Mouse (Mus musculus) embryonic facial prominence, embryonic 11.5 days (tissue): ENCODE measurements around the gene Cdk5r2. TPM values are rescaled to one million over a fixed set of nuclear protein-coding genes. Genes with fewer than 3 reads are reported as not detected.

Experiments used
- ATAC-seq: fragments of 200-750 bp; cut with Nextera tagmentation; replicated peaks from 2 replicates; pipeline ENCODE4 v1.8.0; 2017; ENCODE audit warnings: low read depth; ENCODE audit not compliant: insufficient number of reproducible peaks, low FRiP score, low TSS enrichment
- DNase-seq: peaks from one replicate; pipeline ENCODE4 v3.0.0-alpha.2; 2015; ENCODE audit warnings: low spot score
- H3K27ac ChIP-seq: fragments of 300-500 bp; sonication (generic); replicated peaks from 2 replicates; pipeline ENCODE4 v1.5.1; 2014; ENCODE audit warnings: mild to moderate bottlenecking, low read depth, low read length, control low read depth
- H3K27me3 ChIP-seq: fragments of 300-500 bp; sonication (generic); 2 replicates; pipeline ENCODE4 v1.6.1; 2014; ENCODE audit warnings: mild to moderate bottlenecking, low read length, moderate library complexity, mixed read lengths; ENCODE audit not compliant: control insufficient read depth, insufficient read depth
- H3K36me3 ChIP-seq: fragments of 300-500 bp; sonication (generic); replicated peaks from 2 replicates; pipeline ENCODE4 v1.6.1; 2014; ENCODE audit warnings: low read depth, mild to moderate bottlenecking, low read length, moderate library complexity, mixed read lengths; ENCODE audit not compliant: control insufficient read depth, insufficient read depth
- H3K4me1 ChIP-seq: fragments of 300-500 bp; sonication (generic); 2 replicates; pipeline ENCODE4 v1.6.1; 2014; ENCODE audit warnings: low read length, mixed read lengths; ENCODE audit not compliant: control insufficient read depth, insufficient read depth
- H3K4me2 ChIP-seq: fragments of 300-500 bp; sonication (generic); 2 replicates; pipeline ENCODE4 v1.6.1; 2014; ENCODE audit warnings: low read depth, mild to moderate bottlenecking, control low read depth, low read length, moderate library complexity
- H3K4me3 ChIP-seq: fragments of 300-500 bp; sonication (generic); 2 replicates; pipeline ENCODE4 v1.5.1; 2014; ENCODE audit warnings: low read depth, low read length, control low read depth
- H3K9ac ChIP-seq: fragments of 300-500 bp; sonication (generic); replicated peaks from 2 replicates; pipeline ENCODE4 v1.6.1; 2014; ENCODE audit warnings: mild to moderate bottlenecking, control low read depth, low read length
- H3K9me3 ChIP-seq: fragments of 300-500 bp; sonication (generic); replicated peaks from 2 replicates; pipeline ENCODE4 v1.6.1; 2016; ENCODE audit warnings: mild to moderate bottlenecking, low read length, inconsistent platforms, mixed read lengths; ENCODE audit not compliant: control insufficient read depth
- WGBS: fragments of 180-500 bp; shearing (Covaris S2); extraction: QIAGEN DNeasy Blood & Tissue Kit; methylation state at CpG from one replicate; pipeline ENCODE4 v1.1.7; 2014; 5-methylcytosine and 5-hydroxymethylcytosine counted together
- polyA plus RNA-seq: library from polyadenylated mRNA; unstranded; fragments of >200 nt; fragmentation: Nextera tagmentation; extraction: Ambion mirVana; gene quantifications from 2 replicates; pipeline ENCODE4 v1.2.1, GENCODE M21; 2014

Gene Cdk5r2
- polyA plus RNA-seq, 1 experiment from 2014 or later: 1.1 TPM

GRCm38 (mm10) chr1:74872218-74872617, 17.5 kb downstream of the Cdk5r2 start:
- Histone ChIP-seq H3K27ac (no peak overlapping the region), H3K36me3 (no peaks in the 10 kb centered on the region), H3K4me3 (no peak overlapping the region), H3K27me3 (no peaks in the 10 kb centered on the region), H3K9me3 (no peaks in the 10 kb centered on the region), H3K9ac (no peak overlapping the region), H3K4me2 (no peak overlapping the region), H3K4me1 (no peaks in the 10 kb centered on the region)
- WGBS: 73% methylated on average over 2 of the region's 2 CpGs
- no peak for ATAC-seq
- no peak for DNase-seq

- Histone ChIP-seq H3K9me3 (no peaks in the 10 kb centered on the region), H3K4me1 (peaks cover 3% of the 10 kb centered on the region; the same call in 1 of the 2 replicates), H3K27ac (no peak overlapping the region), H3K36me3 (no peaks in the 10 kb centered on the region), H3K4me2 (no peak overlapping the region), H3K9ac (no peak overlapping the region), H3K4me3 (no peak overlapping the region), H3K27me3 (peaks cover 17% of the 10 kb centered on the region)
- ATAC-seq: no peak
- no peak for DNase-seq
- 56% methylated on average over 3 of the region's 3 CpGs for WGBS
Measured at GRCm38 (mm10) chr1:74877199-74877598, 22.5 kb downstream of the Cdk5r2 start.

GRCm38 (mm10) chr1:74880785-74881360, 26.1 kb downstream of the Cdk5r2 start:
- ATAC-seq: no peak

GRCm38 (mm10) chr1:74882055-74882734, 27.5 kb downstream of the Cdk5r2 start:
- no peak for ATAC-seq
- H3K9me3 ChIP-seq: no peaks in the 10 kb centered on the region
- no peak for DNase-seq
- 0 out of 2 replicates have a peak overlapping the region, but pooled peaks have one; percentile 18 for H3K9ac ChIP-seq
- peak overlapping the region; percentile 61 for H3K4me2 ChIP-seq
- H3K27me3 ChIP-seq: peaks cover 65% of the 10 kb centered on the region
- H3K4me1 ChIP-seq: peaks cover 10% of the 10 kb centered on the region
- H3K36me3 ChIP-seq: no peaks in the 10 kb centered on the region
- under 1% methylated on average over 63 of the region's 74 CpGs for WGBS
- no peak overlapping the region for H3K27ac ChIP-seq
- H3K4me3 ChIP-seq: peak overlapping the region; percentile 21

More at GRCm38 (mm10) chr1:74880785-74881360, 26.1 kb downstream of the Cdk5r2 start:
- H3K27me3 ChIP-seq: peaks cover 53% of the 10 kb centered on the region
- H3K4me1 ChIP-seq: peaks cover 10% of the 10 kb centered on the region
- WGBS: 2% methylated on average over 18 of the region's 18 CpGs
- no peak overlapping the region for H3K9ac ChIP-seq
- H3K4me3 ChIP-seq: no peak overlapping the region
- H3K36me3 ChIP-seq: no peaks in the 10 kb centered on the region
- H3K9me3 ChIP-seq: no peaks in the 10 kb centered on the region
- DNase-seq: peak; percentile 87
- H3K4me2 ChIP-seq: no peak overlapping the region
- no peak overlapping the region for H3K27ac ChIP-seq

GRCm38 (mm10) chr1:74882828-74883227, 28.1 kb downstream of the Cdk5r2 start:
- no peak overlapping the region for H3K9ac ChIP-seq
- H3K4me2 ChIP-seq: no peak overlapping the region
- ATAC-seq (no peak), DNase-seq (no peak)
- H3K27ac ChIP-seq: no peak overlapping the region
- 2% methylated on average over 8 of the region's 8 CpGs for WGBS
- no peaks in the 10 kb centered on the region for H3K36me3 ChIP-seq
- no peaks in the 10 kb centered on the region for H3K9me3 ChIP-seq
- H3K4me3 ChIP-seq: no peak overlapping the region
- peaks cover 10% of the 10 kb centered on the region for H3K4me1 ChIP-seq
- peaks cover 69% of the 10 kb centered on the region for H3K27me3 ChIP-seq

GRCm38 (mm10) chr1:74883441-74883840, 28.7 kb downstream of the Cdk5r2 start:
- H3K27me3 ChIP-seq: peaks cover 70% of the 10 kb centered on the region

GRCm38 (mm10) chr1:74884196-74885141, 29.7 kb downstream of the Cdk5r2 start:
- Histone ChIP-seq H3K4me1 (peaks cover 10% of the 10 kb centered on the region), H3K36me3 (no peaks in the 10 kb centered on the region), H3K4me3 (peak overlapping the region; percentile 25), H3K4me2 (peak overlapping the region; percentile 34), H3K27ac (no peak overlapping the region), H3K9ac (no peak overlapping the region), H3K9me3 (no peaks in the 10 kb centered on the region), H3K27me3 (peaks cover 70% of the 10 kb centered on the region)
- peak; percentile 46 for DNase-seq
- under 1% methylated on average over 57 of the region's 57 CpGs for WGBS
- ATAC-seq: no peak

More at GRCm38 (mm10) chr1:74883441-74883840, 28.7 kb downstream of the Cdk5r2 start:
- DNase-seq (no peak), ATAC-seq (no peak)
- Histone ChIP-seq H3K4me3 (no peak overlapping the region), H3K36me3 (no peaks in the 10 kb centered on the region), H3K9me3 (no peaks in the 10 kb centered on the region), H3K4me2 (no peak overlapping the region), H3K9ac (no peak overlapping the region), H3K4me1 (peaks cover 10% of the 10 kb centered on the region), H3K27ac (no peak overlapping the region)
- 2% methylated on average over 5 of the region's 5 CpGs for WGBS
